In genomic region chr2:181205678-181206077, GRCm38 (mm10) we compare ENCODE assay signal across 29 mouse cellular contexts. TPM values are rescaled to one million over a fixed set of nuclear protein-coding genes. Genes with fewer than 3 reads are reported as not detected.
DNase-seq lines count a peak whose midpoint lies in the region; ATAC-seq lines count a peak whose summit lies in the region.
"Had no signal": no experiment of that assay in that cellular context is flagged by ENCODE, and none has a peak within 500 bp of the region (broad histone marks: within the 10 kb centered on the region; RNA-seq: fewer than 3 reads in every experiment).

No protein-coding gene starts in this region.

- no peaks in the 10 kb centered on the region for H3K9me3 ChIP-seq in heart, embryonic 12.5 days (replicated peaks)
- H3K9me3 ChIP-seq in liver, embryonic 12.5 days (replicated peaks) = no peaks in the 10 kb centered on the region
- H3K9me3 ChIP-seq: forebrain, embryonic 15.5 days; neural tube, embryonic 12.5 days had no signal

- H3K36me3 ChIP-seq in heart, embryonic 12.5 days = no peaks in the 10 kb centered on the region
- H3K36me3 ChIP-seq in liver, embryonic 12.5 days = no peaks in the 10 kb centered on the region
- H3K36me3 ChIP-seq: forebrain, embryonic 15.5 days; neural tube, embryonic 12.5 days had no signal

- H3K9ac ChIP-seq in heart, embryonic 12.5 days = no peak overlapping the region
- 0 out of 2 replicates have a peak overlapping the region, but pooled peaks have one; percentile 25 for H3K9ac ChIP-seq in liver, embryonic 12.5 days
- H3K9ac ChIP-seq: forebrain, embryonic 15.5 days; hindbrain, embryonic 14.5 days; neural tube, embryonic 12.5 days had no signal

- ATAC-seq in heart, embryonic 12.5 days (ENCODE audit: insufficient number of reproducible peaks, low FRiP score) = 0 out of 2 replicates have a peak, but pooled peaks have one; percentile 16
- ATAC-seq in liver, embryonic 12.5 days = peak; percentile 77
- peak; percentile 38; the same call in 1 of the 2 replicates for ATAC-seq in megakaryocyte progenitor cell, adult 5-6 weeks (replicated peaks; ENCODE audit: poor library complexity)
- ATAC-seq: forebrain, embryonic 15.5 days; inflammation-experienced regulatory T-cells, adult 6 months had no signal

- 66% methylated on average over 5 of the region's 5 CpGs for WGBS in heart, embryonic 12.5 days
- 62% methylated on average over 5 of the region's 5 CpGs for WGBS in liver, embryonic 12.5 days (ENCODE audit: insufficient replicate concordance)

- H3K27me3 ChIP-seq in heart, embryonic 12.5 days (replicated peaks) = peaks cover 48% of the 10 kb centered on the region
- H3K27me3 ChIP-seq in liver, embryonic 12.5 days (replicated peaks) = peaks cover 69% of the 10 kb centered on the region
- H3K27me3 ChIP-seq: forebrain, embryonic 15.5 days had no signal

- H3K27ac ChIP-seq in heart, embryonic 12.5 days (ENCODE audit: poor library complexity, severe bottlenecking) = no peak overlapping the region
- H3K27ac ChIP-seq in liver, embryonic 12.5 days = peak overlapping the region; percentile 75
- H3K27ac ChIP-seq: forebrain, embryonic 15.5 days; hindbrain, embryonic 14.5 days; layer of hippocampus, adult 2 months; neural tube, embryonic 12.5 days had no signal

- H3K4me3 ChIP-seq in heart, embryonic 12.5 days = no peak overlapping the region
- H3K4me3 ChIP-seq in liver, embryonic 12.5 days = peak overlapping the region; percentile 24
- H3K4me3 ChIP-seq: forebrain, embryonic 15.5 days; layer of hippocampus, adult 2 months; neural tube, embryonic 12.5 days had no signal

- DNase-seq in heart, adult 8-10 months (ENCODE audit: low spot score) = no peak
- peak; percentile 40 for DNase-seq in c-Kit-positive CD71-positive TER-119-positive erythroid progenitor cells, embryonic 14.5 days (ENCODE audit: low spot score)
- DNase-seq in gastrocnemius, postnatal 14 days = no peak
- DNase-seq in Muller cell, postnatal 12 days (ENCODE audit: inconsistent ontology term) = no peak
- DNase-seq: adrenal gland, postnatal 10 days; cerebellum, adult 9-11 months; gastrocnemius, postnatal 25 days; heart, adult 18-20 months; heart, postnatal 36 days; kidney, adult 8-10 months; lung, adult 2 months; lung, postnatal 14 days; midbrain, embryonic 14.5 days; right cerebral cortex, postnatal 14 days; spleen, adult 18-20 months; thymus, postnatal 25 days had no signal

- no peak overlapping the region for H3K4me2 ChIP-seq in heart, embryonic 12.5 days
- H3K4me2 ChIP-seq in liver, embryonic 12.5 days = peak overlapping the region; percentile 67
- H3K4me2 ChIP-seq: forebrain, embryonic 15.5 days; hindbrain, embryonic 14.5 days; neural tube, embryonic 12.5 days had no signal

- intact Hi-C loops in gastrocnemius, postnatal 14 days (cut with DNase I; ENCODE audit: low total_unique reads) = no loop called here

- H3K4me1 ChIP-seq in heart, embryonic 12.5 days (replicated peaks) = no peaks in the 10 kb centered on the region
- H3K4me1 ChIP-seq in liver, embryonic 12.5 days = peaks cover 31% of the 10 kb centered on the region
- H3K4me1 ChIP-seq: forebrain, embryonic 15.5 days; neural tube, embryonic 12.5 days had no signal

RNA-seq across cellular contexts. Expression of gene Ptk6, which starts 3.1 kb away (rescaled TPM):
- polyA plus RNA-seq in heart, embryonic 12.5 days (2016; fragmentation: Nextera tagmentation; extraction: Ambion mirVana) = not detected in 2 replicates
- total RNA-seq in heart, adult 8-10 months (2022) = not detected
- 0.04 TPM in 1 of 2 replicates, not detected in the other for polyA plus RNA-seq in liver, embryonic 12.5 days (2016; fragmentation: Nextera tagmentation; extraction: Ambion mirVana)
- total RNA-seq in megakaryocyte progenitor cell, adult 5-6 weeks (2015) = not detected in 2 replicates
- not detected in 2 replicates for total RNA-seq in megakaryocyte progenitor cell, adult 5-6 weeks (2017)
- total RNA-seq in gastrocnemius, postnatal 14 days (2021) = not detected
- total RNA-seq: gastrocnemius, postnatal 25 days; layer of hippocampus, postnatal 25 days; megakaryocyte, adult 5-6 weeks had no signal
- polyA plus RNA-seq: embryonic facial prominence, embryonic 11.5 days; forebrain, embryonic 15.5 days; heart, embryonic 14.5 days; hindbrain, embryonic 14.5 days; midbrain, embryonic 14.5 days; neural tube, embryonic 12.5 days had no signal

RNA-seq across cellular contexts. Expression of gene Srms, which starts 7.3 kb away (rescaled TPM):
- polyA plus RNA-seq in heart, embryonic 12.5 days (2016; fragmentation: Nextera tagmentation; extraction: Ambion mirVana) = 0.23 and 0.32 TPM in 2 replicates
- total RNA-seq in heart, adult 8-10 months (2022) = under 1 TPM; 0.30 to 0.46 (median 0.38) TPM
- 0.07 and 0.29 TPM in 2 replicates for polyA plus RNA-seq in liver, embryonic 12.5 days (2016; fragmentation: Nextera tagmentation; extraction: Ambion mirVana)
- total RNA-seq in megakaryocyte progenitor cell, adult 5-6 weeks (2015) = not detected in 2 replicates
- not detected in 2 replicates for total RNA-seq in megakaryocyte progenitor cell, adult 5-6 weeks (2017)
- under 1 TPM; 0.10 to 0.18 TPM for total RNA-seq in gastrocnemius, postnatal 14 days (2021)
- total RNA-seq: megakaryocyte, adult 5-6 weeks had no signal
- polyA plus RNA-seq: embryonic facial prominence, embryonic 11.5 days had no signal

RNA-seq across cellular contexts. Expression of gene Fndc11, which starts 14.1 kb away (rescaled TPM):
- polyA plus RNA-seq in heart, embryonic 12.5 days (2016; fragmentation: Nextera tagmentation; extraction: Ambion mirVana) = not detected in 2 replicates
- total RNA-seq in heart, adult 8-10 months (2022) = not detected
- 0.11 and 0.26 TPM in 2 replicates for polyA plus RNA-seq in liver, embryonic 12.5 days (2016; fragmentation: Nextera tagmentation; extraction: Ambion mirVana)
- total RNA-seq in megakaryocyte progenitor cell, adult 5-6 weeks (2015) = not detected in 2 replicates
- not detected in 2 replicates for total RNA-seq in megakaryocyte progenitor cell, adult 5-6 weeks (2017)
- total RNA-seq in gastrocnemius, postnatal 14 days (2021) = not detected
- total RNA-seq: gastrocnemius, postnatal 25 days; heart, adult 18-20 months; layer of hippocampus, adult 2 months; layer of hippocampus, postnatal 25 days; megakaryocyte, adult 5-6 weeks had no signal
- polyA plus RNA-seq: cortical plate, adult 2 months; embryonic facial prominence, embryonic 11.5 days; forebrain, embryonic 15.5 days; heart, embryonic 14.5 days; hindbrain, embryonic 14.5 days; neural tube, embryonic 12.5 days had no signal

RNA-seq across cellular contexts. Expression of gene Ppdpf, which starts 18.6 kb away (rescaled TPM):
- polyA plus RNA-seq in heart, embryonic 12.5 days (2016; fragmentation: Nextera tagmentation; extraction: Ambion mirVana) = 174 and 175 TPM in 2 replicates
- 10 to 100 TPM; 45.3 to 54.3 (median 52.4) TPM for total RNA-seq in heart, adult 8-10 months (2022)
- polyA plus RNA-seq in liver, embryonic 12.5 days (2016; fragmentation: Nextera tagmentation; extraction: Ambion mirVana) = 114 and 115 TPM in 2 replicates
- 85.7 and 109 TPM in 2 replicates for total RNA-seq in megakaryocyte progenitor cell, adult 5-6 weeks (2015)
- total RNA-seq in megakaryocyte progenitor cell, adult 5-6 weeks (2017) = 68.8 and 73.0 TPM in 2 replicates
- total RNA-seq in gastrocnemius, postnatal 14 days (2021) = 10 to 100 TPM; 52.9 to 58.5 TPM

RNA-seq across cellular contexts. Expression of gene Helz2, which starts 36.1 kb away (rescaled TPM):
- 1.7 and 1.9 TPM in 2 replicates for polyA plus RNA-seq in heart, embryonic 12.5 days (2016; fragmentation: Nextera tagmentation; extraction: Ambion mirVana)
- total RNA-seq in heart, adult 8-10 months (2022) = 1 to 10 TPM; 7.9 to 9.5 (median 9.0) TPM
- polyA plus RNA-seq in liver, embryonic 12.5 days (2016; fragmentation: Nextera tagmentation; extraction: Ambion mirVana) = 1.7 and 1.8 TPM in 2 replicates
- total RNA-seq in megakaryocyte progenitor cell, adult 5-6 weeks (2015) = 3.4 and 5.0 TPM in 2 replicates
- 4.0 and 4.8 TPM in 2 replicates for total RNA-seq in megakaryocyte progenitor cell, adult 5-6 weeks (2017)
- 1 to 10 TPM; 2.9 to 3.0 TPM for total RNA-seq in gastrocnemius, postnatal 14 days (2021)

Comparison
In these comparisons a context has a peak if more than half of its experiments do, and no peak if none do; other contexts are left out.
1. ATAC-seq: peak in every context shown above with its lines; median percentile 77 in liver, embryonic 12.5 days; 38 in megakaryocyte progenitor cell, adult 5-6 weeks; 16 in heart, embryonic 12.5 days.